Mouse (Mus musculus) hindbrain, embryonic 14.5 days (tissue): ENCODE measurements around the gene Brwd1. TPM values are rescaled to one million over a fixed set of nuclear protein-coding genes. Genes with fewer than 3 reads are reported as not detected.
A peak's percentile ranks its signal among the peaks of the same experiment; 100 is the strongest.

Experiments
- ATAC-seq: fragments of 200-750 bp; cut with Nextera tagmentation; 2 replicates; pipeline ENCODE4 v1.8.0; 2017; ENCODE audit warnings: moderate number of reproducible peaks, mild to moderate bottlenecking, moderate TSS enrichment, moderate library complexity; ENCODE audit not compliant: low FRiP score
- DNase-seq: peaks from one replicate; pipeline ENCODE4 v3.0.0-alpha.2; 2015; ENCODE audit warnings: low spot score
- H3K27ac ChIP-seq: fragments of 300-500 bp; sonication (generic); 2 replicates; pipeline ENCODE4 v1.5.1; 2014; ENCODE audit warnings: mild to moderate bottlenecking, moderate library complexity
- H3K27me3 ChIP-seq: fragments of 300-500 bp; sonication (generic); 2 replicates; pipeline ENCODE4 v1.6.1; 2014; ENCODE audit warnings: mild to moderate bottlenecking, low read length, mixed read lengths; ENCODE audit not compliant: control insufficient read depth, insufficient read depth
- H3K36me3 ChIP-seq: fragments of 300-500 bp; sonication (generic); replicated peaks from 2 replicates; pipeline ENCODE4 v1.6.1; 2014; ENCODE audit not compliant: control insufficient read depth, insufficient read depth
- H3K4me1 ChIP-seq: fragments of 300-500 bp; sonication (generic); replicated peaks from 2 replicates; pipeline ENCODE4 v1.6.1; 2014; ENCODE audit warnings: antibody characterized with exemption, low read length, mixed read lengths; ENCODE audit not compliant: control insufficient read depth, insufficient read depth
- H3K4me2 ChIP-seq: fragments of 300-500 bp; sonication (generic); replicated peaks from 2 replicates; pipeline ENCODE4 v1.6.1; 2014; ENCODE audit warnings: mild to moderate bottlenecking, moderate library complexity
- H3K4me3 ChIP-seq: fragments of 300-500 bp; sonication (generic); replicated peaks from 2 replicates; pipeline ENCODE4 v1.5.1; 2014; ENCODE audit warnings: mild to moderate bottlenecking, low read length
- H3K9ac ChIP-seq: fragments of 300-500 bp; sonication (generic); 2 replicates; pipeline ENCODE4 v1.6.1; 2014
- H3K9me3 ChIP-seq: fragments of 300-500 bp; sonication (generic); 2 replicates; pipeline ENCODE4 v1.6.1; 2016; ENCODE audit warnings: low read length; ENCODE audit not compliant: control insufficient read depth
- WGBS: fragments of 180-500 bp; shearing (Covaris S2); extraction: QIAGEN DNeasy Blood & Tissue Kit; methylation state at CpG from one replicate; pipeline ENCODE4 v1.1.7; 2014; 5-methylcytosine and 5-hydroxymethylcytosine counted together
- microRNA-seq: library from miRNA; unstranded; fragments of <30 nt; microRNA quantifications from one replicate; pipeline ENCODE4, GENCODE M21; 2016
- polyA plus RNA-seq: library from polyadenylated mRNA; unstranded; fragments of >200 nt; fragmentation: Nextera tagmentation; extraction: Ambion mirVana; gene quantifications from 2 replicates; pipeline ENCODE4 v1.2.1, GENCODE M21; 2014

Gene Brwd1
- polyA plus RNA-seq, 1 experiment from 2014 or later, result 319 TPM

- H3K4me1 ChIP-seq, result 0 out of 2 replicates have a peak, but pooled peaks cover 3% of the 10 kb centered on the region
- H3K9ac ChIP-seq, result peak overlapping the region; percentile 42; the same call in 1 of the 2 replicates
- 33% methylated on average over 20 of the region's 20 CpGs for WGBS
- H3K4me2 ChIP-seq, result peak overlapping the region; percentile 32
- no peak overlapping the region for H3K27ac ChIP-seq
- ATAC-seq, result peak; percentile 43; the same call in 1 of the 2 replicates
- no peak overlapping the region for H3K4me3 ChIP-seq
- H3K36me3 ChIP-seq, result no peaks in the 10 kb centered on the region
- peak; percentile 93 for DNase-seq
- H3K9me3 ChIP-seq, result no peaks in the 10 kb centered on the region
- no peaks in the 10 kb centered on the region for H3K27me3 ChIP-seq
These were observed 136.7 kb downstream of the Brwd1 start for GRCm38 (mm10) chr16:95945389-95946311.

GRCm38 (mm10) chr16:95943186-95943585 is 139.1 kb downstream of the Brwd1 start:
- no peak overlapping the region for H3K4me2 ChIP-seq
- no peak for ATAC-seq
- peaks cover 2% of the 10 kb centered on the region; the same call in 1 of the 2 replicates for H3K9me3 ChIP-seq
- no peak for DNase-seq
- H3K36me3 ChIP-seq, result no peaks in the 10 kb centered on the region
- 0 out of 2 replicates have a peak, but pooled peaks cover 3% of the 10 kb centered on the region for H3K4me1 ChIP-seq
- no peaks in the 10 kb centered on the region for H3K27me3 ChIP-seq
- no peak overlapping the region for H3K4me3 ChIP-seq
- H3K27ac ChIP-seq, result no peak overlapping the region
- no peak overlapping the region for H3K9ac ChIP-seq
- 85% methylated on average over 6 of the region's 6 CpGs for WGBS

Small RNA genes lying within 50 kb of the gene (microRNA-seq; reads per million reads assigned to microRNA genes)
- gene Gm27833, result not detected

Other genes starting within 250 kb of the Brwd1 start
- gene Psmg1, start 91.6 kb downstream of the Brwd1 start, polyA plus RNA-seq, result 62.1 and 67.7 TPM in 2 replicates
- gene Hmgn1, start 45.2 kb upstream of the Brwd1 start, polyA plus RNA-seq, result 292 and 300 TPM in 2 replicates
- 214 and 242 TPM in 2 replicates for gene Wrb, start 62.9 kb upstream of the Brwd1 start, polyA plus RNA-seq
- 1.3 and 2.1 TPM in 2 replicates for gene Lca5l, start 109.7 kb upstream of the Brwd1 start, polyA plus RNA-seq
- 1.3 and 2.6 TPM in 2 replicates for gene Sh3bgr, start 117.9 kb upstream of the Brwd1 start, polyA plus RNA-seq
- 5.3 and 5.5 TPM in 2 replicates for gene B3galt5, start 153.3 kb upstream of the Brwd1 start, polyA plus RNA-seq